Mouse (Mus musculus) hindbrain, embryonic 12.5 days (tissue): ENCODE data around the gene Idh1. TPM values are rescaled to one million over a fixed set of nuclear protein-coding genes. Genes with fewer than 3 reads are reported as not detected.

ENCODE experiments used
- ATAC-seq: fragments of 200-750 bp; cut with Nextera tagmentation; 2 replicates; pipeline ENCODE4 v1.8.0; 2017; ENCODE audit warnings: moderate TSS enrichment; ENCODE audit not compliant: low FRiP score
- H3K27ac ChIP-seq: fragments of 300-500 bp; sonication (generic); 2 replicates; pipeline ENCODE4 v1.5.1; 2016; ENCODE audit warnings: mild to moderate bottlenecking
- H3K27me3 ChIP-seq: fragments of 300-500 bp; sonication (generic); 2 replicates; pipeline ENCODE4 v1.6.1; 2016; ENCODE audit warnings: mild to moderate bottlenecking
- H3K36me3 ChIP-seq: fragments of 300-500 bp; sonication (generic); 2 replicates; pipeline ENCODE4 v1.6.1; 2016; ENCODE audit warnings: mild to moderate bottlenecking
- H3K4me1 ChIP-seq: fragments of 300-500 bp; sonication (generic); 2 replicates; pipeline ENCODE4 v1.6.1; 2016
- H3K4me2 ChIP-seq: fragments of 300-500 bp; sonication (generic); replicated peaks from 2 replicates; pipeline ENCODE4 v1.6.1; 2016; ENCODE audit warnings: mild to moderate bottlenecking
- H3K4me3 ChIP-seq: fragments of 300-500 bp; sonication (generic); 2 replicates; pipeline ENCODE4 v1.5.1; 2016; ENCODE audit warnings: mild to moderate bottlenecking
- H3K9ac ChIP-seq: fragments of 300-500 bp; sonication (generic); 2 replicates; pipeline ENCODE4 v1.6.1; 2016; ENCODE audit warnings: mild to moderate bottlenecking, moderate library complexity
- H3K9me3 ChIP-seq: fragments of 300-500 bp; sonication (generic); replicated peaks from 2 replicates; pipeline ENCODE4 v1.6.1; 2016; ENCODE audit warnings: mild to moderate bottlenecking
- WGBS: fragments of 180-500 bp; shearing (Covaris S2); methylation state at CpG from one replicate; pipeline ENCODE4 v1.1.7; 2016; 5-methylcytosine and 5-hydroxymethylcytosine counted together
- polyA plus RNA-seq: library from polyadenylated mRNA; unstranded; fragments of >200 nt; fragmentation: Nextera tagmentation; extraction: Ambion mirVana; gene quantifications from 2 replicates; pipeline ENCODE4 v1.2.1, GENCODE M21; 2016

The Idh1 gene
- polyA plus RNA-seq, 1 experiment from 2014 or later = 383 TPM

- no peak for ATAC-seq
- Histone ChIP-seq H3K9me3 (no peaks in the 10 kb centered on the region), H3K36me3 (no peaks in the 10 kb centered on the region), H3K4me1 (peaks cover 17% of the 10 kb centered on the region), H3K9ac (peak overlapping the region; percentile 94), H3K4me2 (peak overlapping the region; percentile 78), H3K27me3 (no peaks in the 10 kb centered on the region), H3K27ac (peak overlapping the region; percentile 90), H3K4me3 (peak overlapping the region; percentile 90)
- WGBS = 0% methylated on average over 6 of the region's 6 CpGs
Measured at GRCm38 (mm10) chr1:65187074-65187430, 752 bp upstream of the Idh1 start.

GRCm38 (mm10) chr1:65185524-65186205 lies 635 bp downstream of the Idh1 start:
- H3K4me3 ChIP-seq = peak overlapping the region; percentile 90
- no peaks in the 10 kb centered on the region for H3K27me3 ChIP-seq
- no peak for ATAC-seq
- peak overlapping the region; percentile 45 for H3K9ac ChIP-seq
- H3K4me2 ChIP-seq = peak overlapping the region; percentile 78
- peaks cover 17% of the 10 kb centered on the region for H3K4me1 ChIP-seq
- 27% methylated on average over 12 of the region's 12 CpGs for WGBS
- no peaks in the 10 kb centered on the region for H3K9me3 ChIP-seq
- H3K27ac ChIP-seq = no peak overlapping the region
- no peaks in the 10 kb centered on the region for H3K36me3 ChIP-seq

- Histone ChIP-seq H3K9ac (no peak overlapping the region), H3K27me3 (no peaks in the 10 kb centered on the region), H3K4me2 (no peak overlapping the region), H3K27ac (no peak overlapping the region), H3K4me3 (no peak overlapping the region), H3K36me3 (no peaks in the 10 kb centered on the region), H3K4me1 (peaks cover 17% of the 10 kb centered on the region), H3K9me3 (no peaks in the 10 kb centered on the region)
- WGBS = 93% methylated on average over 8 of the region's 8 CpGs
- ATAC-seq = no peak
Measured at GRCm38 (mm10) chr1:65185011-65185410, 1.3 kb downstream of the Idh1 start.

GRCm38 (mm10) chr1:65183994-65184393 lies 2.3 kb downstream of the Idh1 start:
- no peaks in the 10 kb centered on the region for H3K36me3 ChIP-seq
- H3K9me3 ChIP-seq = no peaks in the 10 kb centered on the region
- H3K4me3 ChIP-seq = no peak overlapping the region
- H3K27ac ChIP-seq = no peak overlapping the region
- 89% methylated on average over 2 of the region's 2 CpGs for WGBS
- peaks cover 17% of the 10 kb centered on the region for H3K4me1 ChIP-seq
- H3K9ac ChIP-seq = no peak overlapping the region
- no peak for ATAC-seq
- no peak overlapping the region for H3K4me2 ChIP-seq
- no peaks in the 10 kb centered on the region for H3K27me3 ChIP-seq

GRCm38 (mm10) chr1:65181459-65181858 lies 4.8 kb downstream of the Idh1 start:
- Histone ChIP-seq H3K36me3 (no peaks in the 10 kb centered on the region), H3K4me1 (peaks cover 19% of the 10 kb centered on the region), H3K27ac (no peak overlapping the region), H3K27me3 (no peaks in the 10 kb centered on the region), H3K9me3 (no peaks in the 10 kb centered on the region), H3K4me2 (no peak overlapping the region), H3K4me3 (no peak overlapping the region), H3K9ac (no peak overlapping the region)
- WGBS = 91% methylated on average over 5 of the region's 5 CpGs
- no peak for ATAC-seq

GRCm38 (mm10) chr1:65179634-65180249 lies 6.6 kb downstream of the Idh1 start:
- 0 out of 2 replicates have a peak, but pooled peaks cover under 1% of the 10 kb centered on the region for H3K36me3 ChIP-seq
- peak overlapping the region; percentile 97 for H3K27ac ChIP-seq
- H3K4me1 ChIP-seq = peaks cover 25% of the 10 kb centered on the region
- peak overlapping the region; percentile 67 for H3K4me2 ChIP-seq
- ATAC-seq = no peak; the same call in 1 of the 2 replicates
- H3K9ac ChIP-seq = peak overlapping the region; percentile 59; the same call in 1 of the 2 replicates
- H3K27me3 ChIP-seq = no peaks in the 10 kb centered on the region
- peak overlapping the region; percentile 60 for H3K4me3 ChIP-seq
- H3K9me3 ChIP-seq = no peaks in the 10 kb centered on the region
- 5% methylated on average over 11 of the region's 11 CpGs for WGBS

GRCm38 (mm10) chr1:65178902-65179432 lies 7.3 kb downstream of the Idh1 start:
- H3K36me3 ChIP-seq = peaks cover 8% of the 10 kb centered on the region
- H3K4me3 ChIP-seq = peak overlapping the region; percentile 60
- peak overlapping the region; percentile 97 for H3K27ac ChIP-seq
- peak; percentile 93 for ATAC-seq
- H3K9me3 ChIP-seq = no peaks in the 10 kb centered on the region
- under 1% methylated on average over 39 of the region's 39 CpGs for WGBS
- peaks cover 27% of the 10 kb centered on the region for H3K4me1 ChIP-seq
- H3K9ac ChIP-seq = peak overlapping the region; percentile 77
- H3K27me3 ChIP-seq = no peaks in the 10 kb centered on the region
- H3K4me2 ChIP-seq = peak overlapping the region; percentile 67

- no peaks in the 10 kb centered on the region for H3K9me3 ChIP-seq
- H3K4me1 ChIP-seq = peaks cover 27% of the 10 kb centered on the region
- peak; percentile 85 for ATAC-seq
- H3K27me3 ChIP-seq = no peaks in the 10 kb centered on the region
- WGBS = 6% methylated on average over 27 of the region's 27 CpGs
- peak overlapping the region; percentile 97 for H3K27ac ChIP-seq
- H3K9ac ChIP-seq = peak overlapping the region; percentile 77
- peaks cover 14% of the 10 kb centered on the region for H3K36me3 ChIP-seq
- H3K4me3 ChIP-seq = peak overlapping the region; percentile 60
- H3K4me2 ChIP-seq = peak overlapping the region; percentile 67
Measured at GRCm38 (mm10) chr1:65178126-65178901, 8.0 kb downstream of the Idh1 start.

- no peaks in the 10 kb centered on the region for H3K27me3 ChIP-seq
- H3K36me3 ChIP-seq = peaks cover 21% of the 10 kb centered on the region
- H3K27ac ChIP-seq = no peak overlapping the region
- whole genome bisulfite sequencing = 73% methylated on average over 3 of the region's 3 CpGs
- H3K9me3 ChIP-seq = no peaks in the 10 kb centered on the region
- no peak overlapping the region for H3K9ac ChIP-seq
- H3K4me2 ChIP-seq = peak overlapping the region; percentile 67
- no peak for ATAC-seq
- peaks cover 30% of the 10 kb centered on the region for H3K4me1 ChIP-seq
- peak overlapping the region; percentile 60 for H3K4me3 ChIP-seq
Measured at GRCm38 (mm10) chr1:65177452-65177851, 8.8 kb downstream of the Idh1 start.

GRCm38 (mm10) chr1:65176912-65177311 lies 9.4 kb downstream of the Idh1 start:
- H3K9me3 ChIP-seq = no peaks in the 10 kb centered on the region
- peaks cover 25% of the 10 kb centered on the region for H3K36me3 ChIP-seq
- H3K4me2 ChIP-seq = peak overlapping the region; percentile 67; the same call in 1 of the 2 replicates
- no peaks in the 10 kb centered on the region for H3K27me3 ChIP-seq
- ATAC-seq = no peak
- H3K27ac ChIP-seq = no peak overlapping the region
- H3K4me1 ChIP-seq = peaks cover 32% of the 10 kb centered on the region
- 90% methylated on average over 5 of the region's 5 CpGs for WGBS
- H3K4me3 ChIP-seq = no peak overlapping the region
- H3K9ac ChIP-seq = no peak overlapping the region

- 75% methylated on average over 4 of the region's 4 CpGs for WGBS
- Histone ChIP-seq H3K9me3 (no peaks in the 10 kb centered on the region), H3K36me3 (peaks cover 32% of the 10 kb centered on the region), H3K9ac (no peak overlapping the region), H3K27ac (no peak overlapping the region), H3K4me1 (peaks cover 32% of the 10 kb centered on the region), H3K4me2 (peak overlapping the region; percentile 21; the same call in 1 of the 2 replicates), H3K4me3 (0 out of 2 replicates have a peak overlapping the region, but pooled peaks have one; percentile 3), H3K27me3 (no peaks in the 10 kb centered on the region)
- ATAC-seq = no peak
Measured at GRCm38 (mm10) chr1:65176171-65176570, 10.1 kb downstream of the Idh1 start.

- Histone ChIP-seq H3K27me3 (no peaks in the 10 kb centered on the region), H3K4me1 (peaks cover 32% of the 10 kb centered on the region), H3K27ac (no peak overlapping the region), H3K4me3 (no peak overlapping the region), H3K4me2 (no peak overlapping the region), H3K9ac (no peak overlapping the region), H3K9me3 (no peaks in the 10 kb centered on the region), H3K36me3 (peaks cover 56% of the 10 kb centered on the region)
- WGBS = 97% methylated on average over 2 of the region's 2 CpGs
- no peak for ATAC-seq
Measured at GRCm38 (mm10) chr1:65173716-65174115, 12.6 kb downstream of the Idh1 start.
